36 mouse cellular contexts compared by ENCODE assay signal in the genomic region with DNA sequence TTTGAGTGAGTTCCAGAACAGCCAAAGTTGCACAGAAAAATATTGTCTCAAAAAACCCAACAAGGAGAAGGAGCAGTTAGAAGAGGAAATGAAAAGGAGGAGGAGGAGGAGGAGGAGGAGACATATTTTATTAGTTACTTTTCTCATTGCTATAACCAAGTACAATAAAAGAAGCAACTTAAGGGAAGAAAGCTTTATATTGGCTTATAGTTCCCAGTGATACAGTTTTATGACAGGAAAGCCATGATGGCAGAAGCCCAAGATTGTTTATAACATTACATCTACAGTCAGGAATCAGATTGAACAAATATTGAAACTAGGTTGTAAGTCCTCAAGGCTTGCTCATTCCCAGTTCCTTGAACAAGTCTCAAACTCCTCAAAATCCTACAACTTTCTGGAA.
"Had no signal": no experiment of that assay in that cellular context is flagged by ENCODE, and none has a peak within 500 bp of the region (broad histone marks: within the 10 kb centered on the region; RNA-seq: fewer than 3 reads in every experiment).

No protein-coding gene starts in this region.

- H3K4me1 ChIP-seq: heart, embryonic 10.5 days; heart, embryonic 12.5 days; heart, embryonic 13.5 days; heart, embryonic 15.5 days; hindbrain, embryonic 10.5 days; hindbrain, embryonic 12.5 days; hindbrain, embryonic 13.5 days; hindbrain, embryonic 15.5 days; intestine, embryonic 15.5 days; kidney, embryonic 15.5 days had no signal

- ATAC-seq: hindbrain, embryonic 16.5 days; hindbrain, postnatal 0 days; inflammation-experienced regulatory T-cells, adult 6 months; intestine, embryonic 15.5 days; intestine, embryonic 16.5 days; intestine, postnatal 0 days had no signal

- H3K27me3 ChIP-seq: heart, embryonic 12.5 days; heart, embryonic 13.5 days; heart, embryonic 15.5 days; hindbrain, embryonic 12.5 days; hindbrain, embryonic 13.5 days; hindbrain, embryonic 15.5 days; intestine, embryonic 15.5 days; kidney, embryonic 15.5 days had no signal

- H3K36me3 ChIP-seq: heart, embryonic 10.5 days; heart, embryonic 12.5 days; heart, embryonic 13.5 days; heart, embryonic 15.5 days; hindbrain, embryonic 10.5 days; hindbrain, embryonic 12.5 days; hindbrain, embryonic 13.5 days; hindbrain, embryonic 15.5 days; intestine, embryonic 15.5 days; kidney, embryonic 15.5 days had no signal

- H3K9me3 ChIP-seq: heart, embryonic 10.5 days; heart, embryonic 12.5 days; heart, embryonic 13.5 days; heart, embryonic 15.5 days; hindbrain, embryonic 10.5 days; hindbrain, embryonic 12.5 days; hindbrain, embryonic 13.5 days; hindbrain, embryonic 15.5 days; intestine, embryonic 15.5 days; kidney, embryonic 15.5 days had no signal

- H3K9ac ChIP-seq: heart, embryonic 12.5 days; heart, embryonic 13.5 days; heart, embryonic 15.5 days; hindbrain, embryonic 12.5 days; hindbrain, embryonic 13.5 days; hindbrain, embryonic 14.5 days; hindbrain, embryonic 15.5 days; intestine, embryonic 15.5 days; kidney, embryonic 15.5 days had no signal

- H3K4me2 ChIP-seq: heart, embryonic 11.5 days; heart, embryonic 12.5 days; heart, embryonic 13.5 days; heart, embryonic 15.5 days; hindbrain, embryonic 12.5 days; hindbrain, embryonic 13.5 days; hindbrain, embryonic 14.5 days; hindbrain, embryonic 15.5 days; intestine, embryonic 15.5 days; kidney, embryonic 15.5 days had no signal

- H3K27ac ChIP-seq: heart, adult 2 months; heart, embryonic 10.5 days; heart, embryonic 13.5 days; heart, embryonic 15.5 days; hindbrain, embryonic 10.5 days; hindbrain, embryonic 12.5 days; hindbrain, embryonic 13.5 days; hindbrain, embryonic 14.5 days; hindbrain, embryonic 15.5 days; hindbrain, postnatal 0 days; intestine, embryonic 15.5 days; kidney, embryonic 15.5 days; kidney, postnatal 0 days; layer of hippocampus, adult 2 months had no signal

- H3K4me3 ChIP-seq: heart, adult 2 months; heart, embryonic 10.5 days; heart, embryonic 12.5 days; heart, embryonic 13.5 days; heart, embryonic 15.5 days; hindbrain, embryonic 10.5 days; hindbrain, embryonic 12.5 days; hindbrain, embryonic 13.5 days; hindbrain, embryonic 15.5 days; intestine, embryonic 15.5 days; kidney, embryonic 15.5 days; layer of hippocampus, adult 2 months had no signal

- DNase-seq: heart, adult 18-20 months; heart, adult 2 months; heart, postnatal 10 days; heart, postnatal 14 days; heart, postnatal 36 days; heart, postnatal 4 days; kidney, adult 11 months; kidney, adult 18-20 months; kidney, adult 2 months; kidney, adult 8-10 months; kidney, adult 9 months; kidney, postnatal 10 days; kidney, postnatal 14 days; kidney, postnatal 25 days; kidney, postnatal 36 days; kidney, postnatal 4 days; layer of hippocampus, adult 9-11 months had no signal
